Mouse (Mus musculus) retina, embryonic 14.5 days (tissue): ENCODE results near the gene Astn1.

ENCODE experiments used
- DNase-seq: peaks from one replicate; pipeline ENCODE4 v3.0.0-alpha.2; 2015; ENCODE audit warnings: low spot score

The Astn1 gene

DNA sequence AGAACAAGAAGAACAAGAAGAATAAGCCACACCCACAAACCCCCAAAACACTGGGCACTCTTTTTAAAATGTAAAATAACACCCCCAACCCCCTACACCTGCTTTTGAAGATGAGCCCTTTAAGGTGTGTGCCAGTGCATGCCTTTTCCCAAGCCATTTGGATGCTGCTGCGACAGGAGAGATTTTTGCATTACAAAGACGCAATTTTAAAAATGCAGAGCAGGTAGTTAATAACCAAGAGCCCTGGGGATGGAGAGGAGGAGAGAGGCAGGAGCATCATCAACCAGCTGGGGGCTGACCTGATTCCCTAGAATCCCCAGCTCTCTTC lies at the start of gene Astn1:
Astn1 (plus strand) TSS at position 310 of the 328 bp plus-strand sequence.
- no peak for DNase-seq

GRCm38 (mm10) chr1:158323325-158323724 lies 38.7 kb upstream of the Astn1 start:
- DNase-seq, result no peak

DNA sequence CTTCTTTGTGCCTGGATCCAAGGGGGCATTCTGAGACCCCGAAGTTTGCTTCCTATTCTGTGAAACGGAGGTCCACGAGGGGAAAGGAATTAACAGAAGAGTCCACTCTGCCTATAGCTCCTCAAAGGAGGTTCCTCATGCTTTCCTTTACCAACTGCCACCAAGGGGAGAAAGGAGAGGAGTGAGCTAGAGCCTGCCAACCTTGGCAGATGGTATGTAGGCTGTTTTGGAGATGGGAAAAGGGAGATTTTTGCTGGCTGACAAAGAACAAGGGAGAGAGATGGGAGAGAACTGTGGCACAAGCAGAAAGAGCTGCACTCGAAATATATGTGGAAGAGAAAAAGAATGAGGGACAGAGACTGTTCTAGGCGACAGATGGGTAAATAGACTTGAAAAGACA lies 33.9 kb upstream of the Astn1 start:
- no peak for DNase-seq

GRCm38 (mm10) chr1:158328839-158329238 lies 33.2 kb upstream of the Astn1 start:
- no peak for DNase-seq

- DNase-seq, result peak; percentile 69
Observed at GRCm38 (mm10) chr1:158343243-158343714, 18.8 kb upstream of the Astn1 start.

DNA sequence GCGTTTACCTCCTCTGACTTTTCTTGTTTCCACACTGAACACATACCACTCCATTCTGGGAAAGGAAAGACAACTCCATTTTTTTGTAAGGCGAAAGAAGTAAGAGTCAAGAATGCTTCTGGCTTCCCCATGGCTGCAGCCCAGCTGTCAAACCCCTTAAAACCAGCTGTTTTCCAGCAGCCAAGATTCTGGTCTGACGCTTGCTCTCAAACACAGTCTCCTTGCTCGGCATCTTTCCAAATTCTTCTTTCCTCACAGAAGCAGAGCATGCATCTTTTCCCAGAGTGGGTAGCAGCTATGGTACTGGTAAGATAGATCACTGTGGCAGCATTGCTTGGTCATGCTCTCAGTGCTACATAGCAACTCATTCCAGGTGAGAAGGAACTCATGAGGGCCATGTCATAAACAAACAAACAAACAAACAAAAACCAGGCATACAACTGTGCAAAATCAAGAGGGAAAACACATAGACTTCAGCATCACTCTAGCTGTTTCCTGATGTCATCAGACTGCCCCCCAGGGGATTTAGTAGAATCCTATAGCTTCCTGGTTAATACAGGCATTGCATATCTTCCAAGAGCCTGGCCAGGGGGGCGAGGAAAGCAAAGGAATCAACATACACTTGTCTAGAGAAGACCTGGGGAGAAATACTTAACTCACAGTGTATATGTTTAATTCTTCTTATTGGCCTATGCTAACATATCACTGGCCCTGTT lies 8.3 kb upstream of the Astn1 start:
- no peak for DNase-seq

DNA sequence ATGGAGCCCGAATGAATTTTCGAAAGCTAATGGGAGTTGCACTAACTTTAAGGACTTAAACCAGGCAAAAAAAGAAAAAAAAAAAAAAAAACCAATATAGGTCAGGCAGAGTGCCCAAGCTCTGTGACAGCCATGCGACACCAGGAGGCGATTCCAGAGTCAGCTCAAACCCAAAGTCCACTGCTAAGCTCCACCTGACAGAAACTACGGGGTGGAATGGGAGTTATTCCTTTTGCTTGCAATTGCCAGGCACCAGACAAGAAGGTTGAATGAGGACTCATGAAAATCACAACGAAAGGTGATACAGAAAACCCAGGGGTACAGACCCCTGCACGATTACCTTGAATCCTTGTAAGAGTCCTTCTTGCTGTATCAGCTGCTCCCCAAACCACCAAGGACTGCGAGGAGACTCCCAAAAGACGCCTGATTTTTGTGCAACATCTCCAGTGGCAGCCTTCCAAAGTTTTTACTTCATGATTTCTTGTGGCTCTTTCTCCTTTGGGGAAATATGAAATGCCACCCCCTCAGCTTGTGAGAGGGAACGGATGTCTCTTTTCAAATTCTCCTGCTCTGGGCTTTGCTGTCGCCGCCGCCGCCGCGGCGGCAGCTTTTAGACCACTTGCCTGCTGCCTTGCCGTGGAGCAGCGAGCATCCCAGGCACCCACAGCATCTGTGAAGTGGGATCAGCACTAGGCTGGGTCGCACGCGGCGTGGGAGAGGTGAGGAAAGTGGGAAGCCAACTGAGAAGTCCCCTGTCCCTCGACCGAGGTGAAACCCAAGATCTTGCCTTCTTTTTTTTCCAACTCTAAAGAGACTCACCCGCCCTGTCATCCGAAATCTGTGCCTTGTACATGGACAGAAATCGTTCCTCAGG lies 6.7 kb upstream of the Astn1 start:
- peak; percentile 45 for DNase-seq

GRCm38 (mm10) chr1:158356051-158356461 lies 6.0 kb upstream of the Astn1 start, which contains the start of gene Brinp2:
Gene Brinp2, minus strand, starts transcription at chr1:158356326.
- DNase-seq, result peak; percentile 89

- DNase-seq, result peak; percentile 61
Observed at GRCm38 (mm10) chr1:158362292-158363101, 424 bp downstream of the Astn1 start.

DNA sequence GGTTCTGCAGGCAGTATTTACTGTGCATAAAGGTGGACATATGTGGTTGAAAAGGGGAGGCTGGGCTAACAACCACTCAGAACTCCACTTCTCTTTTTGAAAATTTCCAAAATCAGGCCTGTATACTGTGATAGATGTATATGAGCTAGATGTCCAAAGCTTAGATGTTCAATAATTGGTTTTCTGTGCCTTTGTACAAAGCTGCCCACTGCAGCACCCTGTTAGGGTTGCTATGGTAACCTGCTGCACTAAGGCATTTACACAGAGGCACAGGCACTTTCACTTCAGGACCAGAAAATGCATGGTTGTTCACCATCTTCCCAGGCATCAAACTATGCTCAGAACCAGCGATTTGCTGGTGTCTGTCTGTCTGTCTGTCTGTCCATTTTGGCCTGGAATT lies 2.4 kb downstream of the Astn1 start:
- DNase-seq, result peak; percentile 45

DNA sequence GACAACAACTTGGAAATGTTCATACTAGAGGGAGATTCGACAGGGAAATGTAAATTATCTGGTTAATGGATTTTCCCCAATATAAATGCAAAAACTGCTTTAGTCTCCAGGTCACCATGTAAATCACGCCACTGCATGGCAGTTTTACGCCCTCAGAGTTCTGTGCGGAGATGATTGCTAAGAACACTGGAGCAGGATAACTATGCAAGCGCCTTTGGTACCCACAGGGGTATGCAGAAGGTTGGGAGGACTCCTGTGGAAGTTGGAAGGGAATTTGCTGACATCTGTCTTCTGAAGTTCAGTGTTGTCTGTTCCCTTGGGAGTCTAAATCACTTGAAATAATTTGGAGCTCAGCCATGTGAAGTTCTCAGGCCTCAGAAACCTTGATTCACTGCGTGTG lies 20.2 kb downstream of the Astn1 start:
- DNase-seq, result no peak

- DNase-seq, result no peak
Observed at GRCm38 (mm10) chr1:158383210-158383609, 21.1 kb downstream of the Astn1 start.

- DNase-seq, result no peak
Observed at GRCm38 (mm10) chr1:158385311-158385710, 23.2 kb downstream of the Astn1 start.

DNA sequence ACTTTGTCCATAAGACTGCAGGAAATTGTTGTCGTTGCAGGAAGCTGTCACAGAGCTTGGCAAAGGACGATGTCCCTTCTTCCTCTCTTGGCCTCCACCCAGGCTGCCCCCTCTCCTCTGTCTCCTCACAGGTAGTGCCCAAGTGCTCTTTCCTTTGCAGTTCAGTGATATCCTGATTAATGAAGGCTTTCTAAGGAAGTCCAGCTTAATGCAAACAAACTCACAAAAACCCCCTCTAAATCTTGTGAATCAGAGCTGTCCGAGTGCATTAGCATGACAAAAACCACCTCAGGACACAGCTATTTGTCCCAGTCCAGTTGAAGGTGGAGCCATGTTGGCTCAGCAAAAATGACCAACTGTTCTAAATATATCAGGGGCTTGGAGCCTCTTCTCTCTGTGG lies 24.7 kb downstream of the Astn1 start:
- no peak for DNase-seq

DNA sequence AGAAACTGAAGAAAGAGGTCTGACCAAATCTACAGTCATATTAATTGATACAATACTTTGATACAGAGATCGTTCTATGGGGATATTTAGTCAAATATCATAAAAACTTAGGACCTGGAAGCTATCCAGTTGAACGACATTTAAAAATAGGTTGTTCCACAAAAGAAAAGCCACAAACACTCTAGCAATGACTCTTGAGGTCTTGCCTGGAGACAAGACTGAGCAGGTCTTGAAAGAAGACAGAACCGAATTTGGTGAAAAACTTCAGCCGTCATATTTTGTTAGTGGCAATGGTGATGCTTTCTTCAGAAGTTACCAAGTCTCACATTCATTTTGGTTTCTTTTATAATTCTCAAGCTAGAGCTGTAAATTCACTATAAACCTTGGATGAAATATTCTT lies 26.9 kb downstream of the Astn1 start:
- DNase-seq, result no peak

DNA sequence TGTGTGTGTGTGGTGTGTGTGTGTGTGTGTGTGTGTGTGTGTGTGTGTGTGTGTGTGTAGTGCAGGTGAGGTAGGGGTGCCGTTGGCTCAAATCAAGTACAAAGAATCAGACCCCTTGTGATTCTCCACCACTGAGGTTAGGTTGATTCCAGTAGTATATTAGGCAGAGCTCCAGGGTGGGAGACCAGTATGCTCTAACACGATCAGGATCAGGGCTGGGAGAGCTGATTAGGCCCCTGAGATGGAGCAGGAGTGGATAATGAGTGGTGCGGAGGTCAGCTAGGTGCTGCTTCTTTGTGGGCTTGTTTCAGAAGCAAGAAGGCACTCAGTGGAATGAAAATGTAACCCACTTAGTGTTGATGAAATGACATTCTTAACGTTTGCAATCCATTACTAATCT lies 28.6 kb downstream of the Astn1 start:
- DNase-seq, result no peak

GRCm38 (mm10) chr1:158397058-158397457 lies 35.0 kb downstream of the Astn1 start:
- no peak for DNase-seq

DNA sequence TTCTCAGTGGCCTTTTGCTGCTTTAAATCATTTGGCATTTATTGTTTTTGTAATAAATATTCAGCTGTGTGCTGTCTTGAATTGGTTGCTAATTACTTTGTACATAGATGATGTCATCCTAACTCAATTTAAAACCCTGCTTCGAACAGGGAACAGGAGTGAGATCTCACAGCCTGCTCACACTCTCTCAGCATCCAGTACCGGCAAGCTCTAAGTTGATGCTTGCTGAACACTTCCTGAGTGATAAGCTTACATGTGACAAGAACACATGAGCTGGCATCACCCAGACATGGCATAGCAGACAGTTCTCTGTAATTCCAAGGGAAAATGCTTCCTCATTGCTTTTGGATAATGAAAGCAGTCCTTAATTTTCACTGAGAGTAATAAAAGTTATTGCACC lies 38.8 kb downstream of the Astn1 start:
- DNase-seq, result no peak

- DNase-seq, result no peak
Observed at GRCm38 (mm10) chr1:158405899-158406769, 44.1 kb downstream of the Astn1 start.

- DNase-seq, result peak; percentile 62
Observed at GRCm38 (mm10) chr1:158408124-158408523, 46.1 kb downstream of the Astn1 start.

- DNase-seq, result no peak
Observed at GRCm38 (mm10) chr1:158411146-158411545, 49.1 kb downstream of the Astn1 start.
